Mouse (Mus musculus) left cerebral cortex, postnatal 36 days (tissue): ENCODE measurements at regions not wholly inside any gene's neighbourhood (a gene's known extent, or its start where the extent isn't known, plus 50 kb on each side); places are given as distances from the start of the nearest gene placed in this dataset.
A peak's percentile ranks its signal among the peaks of the same experiment; 100 is the strongest.

Experiments used
- DNase-seq, 2 experiments: peaks; one replicate each; pipeline ENCODE4 v3.0.0; 2021 to 2022; ENCODE audit warnings: low spot score in 2 of 2, mixed read lengths in 1 of 2
- intact Hi-C: fragments of 180-260 bp; cut with DNase I; formaldehyde crosslinking; loops from one replicate; pipeline ENCODE4 v1.15.1; 2025

- intact Hi-C loops: no loop called here
- no peak for DNase-seq
These were observed 277.4 kb upstream of the Tmeff2 start for GRCm38 (mm10) chr1:50622870-50623607.

GRCm38 (mm10) chr1:50629000-50629399 is 271.4 kb upstream of the Tmeff2 start:
- no peak for DNase-seq
- intact Hi-C loops: no loop called here

- no peak for DNase-seq
These were observed 270.9 kb upstream of the Tmeff2 start for GRCm38 (mm10) chr1:50629473-50630071.

DNA sequence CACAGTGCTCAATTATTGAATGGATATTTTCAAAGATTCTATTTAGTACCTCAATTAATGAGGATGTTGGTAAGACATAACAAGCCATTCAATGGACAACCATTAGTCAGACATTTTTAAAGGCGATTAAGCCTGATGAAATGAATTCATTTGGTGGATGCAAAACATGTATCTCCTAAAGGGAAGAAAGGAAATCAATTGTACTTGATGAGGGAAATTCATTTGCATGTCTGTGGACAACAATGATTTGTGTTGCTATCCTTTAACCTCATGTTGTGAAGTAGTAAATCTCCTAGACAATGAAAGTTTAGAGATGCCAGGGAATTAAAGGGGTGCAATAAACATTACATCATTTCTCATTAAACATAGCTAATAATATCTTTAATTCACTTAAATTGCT is 262.5 kb upstream of the Tmeff2 start:
- intact Hi-C loops: no loop called here
- no peak for DNase-seq

More at GRCm38 (mm10) chr1:50629473-50630071, 270.9 kb upstream of the Tmeff2 start:
- intact Hi-C loops: no loop called here

GRCm38 (mm10) chr1:50646931-50647674 is 253.3 kb upstream of the Tmeff2 start:
- intact Hi-C loops: no loop called here
- no peak for DNase-seq

DNA sequence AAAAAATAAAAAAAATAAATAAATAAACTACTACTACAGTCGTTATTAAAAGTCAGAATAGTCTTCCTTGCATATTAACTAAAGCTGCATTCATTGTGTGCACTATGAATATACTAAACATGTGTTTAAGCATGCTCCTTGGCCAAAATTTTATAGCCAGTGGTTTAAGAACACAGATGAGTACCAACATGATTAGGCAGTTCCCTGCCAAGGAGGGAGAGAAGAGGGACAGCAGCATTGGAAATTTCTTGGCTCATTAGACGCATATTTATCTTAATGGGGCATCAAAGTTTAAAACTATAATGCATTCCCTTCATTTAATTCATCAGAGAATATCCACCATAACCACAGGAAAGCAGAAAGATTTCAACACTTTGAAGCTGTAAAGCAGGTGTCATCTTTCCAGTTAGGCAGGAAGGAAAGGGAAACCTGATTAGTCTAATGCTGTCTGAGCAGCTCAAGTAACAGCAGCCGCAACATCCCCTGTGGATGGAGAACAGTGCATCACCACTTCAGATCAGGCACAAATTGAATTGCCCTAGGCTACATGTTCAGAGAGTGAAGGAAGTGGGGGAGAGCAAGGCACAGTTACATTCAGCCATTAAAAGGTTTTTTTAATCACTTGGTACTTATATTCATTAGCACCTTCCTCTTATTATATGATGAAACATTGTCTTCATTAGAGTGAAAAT is 248.3 kb upstream of the Tmeff2 start:
- intact Hi-C loops: no loop called here
- DNase-seq: no peak

- intact Hi-C loops: no loop called here
- DNase-seq: no peak
These were observed 235.3 kb upstream of the Tmeff2 start for GRCm38 (mm10) chr1:50665139-50665538.

GRCm38 (mm10) chr1:50682971-50683370 is 217.5 kb upstream of the Tmeff2 start:
- intact Hi-C loops: no loop called here
- no peak for DNase-seq

GRCm38 (mm10) chr1:50685361-50685760 is 215.1 kb upstream of the Tmeff2 start:
- intact Hi-C loops: no loop called here
- no peak for DNase-seq

DNA sequence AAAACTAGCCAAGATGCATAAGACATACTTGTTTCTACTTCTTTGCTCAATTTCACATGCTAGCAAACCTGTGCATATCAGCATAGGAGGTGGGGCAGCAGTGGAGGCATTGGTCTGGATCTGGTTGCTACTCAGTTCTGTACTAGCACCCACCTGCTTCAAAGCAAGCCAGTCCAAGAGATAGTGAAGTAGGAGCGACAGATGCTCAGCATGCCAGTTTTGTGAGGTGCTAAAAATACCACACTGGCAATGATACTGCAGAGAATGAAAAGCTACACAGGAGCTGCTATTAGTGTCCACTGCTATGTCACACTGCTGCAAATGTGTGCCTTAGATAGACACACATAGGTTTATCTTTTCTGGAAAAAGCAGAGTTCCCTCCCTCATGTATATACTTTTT is 203.5 kb upstream of the Tmeff2 start:
- intact Hi-C loops: no loop called here
- DNase-seq: peak in 1 of 2 experiments; percentile 4

DNA sequence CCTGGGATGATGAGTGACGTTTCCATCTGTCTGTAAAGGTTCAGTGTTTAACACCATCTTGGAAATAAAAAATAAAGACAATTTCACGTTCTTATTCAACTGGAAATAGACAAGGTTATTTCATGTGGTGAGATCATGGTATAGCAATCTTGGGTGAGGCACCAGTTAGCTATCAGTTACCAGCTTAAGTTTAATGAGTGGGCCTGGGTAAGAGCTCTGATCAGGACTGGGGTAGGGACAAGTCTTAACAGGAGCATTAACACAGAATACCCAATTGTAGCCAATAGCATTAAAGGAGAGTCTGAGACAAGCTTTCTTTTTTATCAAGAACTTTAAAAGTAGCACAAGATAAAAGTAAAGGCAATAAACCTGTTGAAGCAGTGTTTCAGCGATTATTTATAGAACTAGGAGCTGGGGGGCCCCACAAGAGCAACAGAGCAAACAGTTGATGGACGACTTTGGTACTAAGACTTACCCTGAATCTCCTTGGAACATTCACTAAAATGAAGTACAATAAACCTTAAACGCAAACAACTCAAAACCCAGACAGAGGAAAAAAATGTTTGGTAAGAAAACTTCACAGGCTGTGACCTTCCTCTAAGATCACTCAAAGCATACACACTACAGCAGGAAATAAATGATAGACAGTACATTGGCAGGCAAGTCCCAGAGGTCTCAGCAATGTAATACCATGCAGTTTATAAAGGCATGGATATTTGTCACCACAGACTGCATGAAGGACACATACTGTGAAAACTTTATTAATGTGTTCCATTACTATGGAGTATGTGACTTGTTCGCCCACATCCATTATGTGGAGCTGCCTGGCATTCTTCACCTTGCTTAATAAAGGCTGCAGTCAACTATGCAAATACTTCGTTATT is 202.9 kb upstream of the Tmeff2 start:
- intact Hi-C loops: no loop called here
- no peak for DNase-seq

GRCm38 (mm10) chr1:50704639-50705038 is 195.8 kb upstream of the Tmeff2 start:
- DNase-seq: no peak
- intact Hi-C loops: no loop called here

DNA sequence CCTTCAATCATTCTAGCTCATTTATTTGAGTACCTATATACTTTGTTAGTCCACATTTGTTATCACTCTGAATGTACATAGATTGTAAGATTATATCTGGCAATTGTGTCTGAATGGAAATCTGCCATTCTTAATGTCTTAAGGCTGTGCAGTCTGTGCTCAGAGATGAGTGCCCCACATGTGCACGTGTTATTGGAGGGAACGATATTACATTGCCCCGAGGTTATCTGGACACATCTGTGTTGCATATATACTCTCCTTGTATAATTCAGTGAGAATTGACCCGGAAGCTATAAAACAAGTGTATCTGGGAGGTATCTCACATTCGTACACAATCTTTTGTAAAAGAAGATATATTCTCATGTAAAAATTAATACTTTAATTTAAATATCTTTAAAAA is 155.4 kb upstream of the Tmeff2 start:
- DNase-seq: no peak
- intact Hi-C loops: no loop called here

DNA sequence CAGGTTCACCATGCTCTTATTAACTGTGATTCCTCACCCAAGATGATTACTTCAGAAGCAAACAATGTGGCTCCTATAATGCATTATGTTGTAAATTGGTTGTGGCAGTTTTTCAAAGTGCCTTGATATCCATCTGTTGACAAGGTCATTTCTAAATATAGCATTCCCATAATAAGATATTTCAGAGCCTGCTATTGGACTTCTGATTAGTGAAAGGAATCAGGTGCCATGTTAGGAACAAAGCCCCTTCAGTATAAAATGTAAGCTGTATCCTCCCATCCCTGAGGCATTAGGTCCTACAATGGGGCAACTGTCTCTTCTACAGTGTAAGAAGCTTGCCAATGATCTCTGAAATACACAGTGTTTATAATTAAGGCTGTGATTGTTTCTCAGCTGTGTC is 130.2 kb upstream of the Tmeff2 start:
- no peak for DNase-seq
- intact Hi-C loops: no loop called here

GRCm38 (mm10) chr1:50795264-50795663 is 105.2 kb upstream of the Tmeff2 start:
- intact Hi-C loops: no loop called here
- DNase-seq: no peak

DNA sequence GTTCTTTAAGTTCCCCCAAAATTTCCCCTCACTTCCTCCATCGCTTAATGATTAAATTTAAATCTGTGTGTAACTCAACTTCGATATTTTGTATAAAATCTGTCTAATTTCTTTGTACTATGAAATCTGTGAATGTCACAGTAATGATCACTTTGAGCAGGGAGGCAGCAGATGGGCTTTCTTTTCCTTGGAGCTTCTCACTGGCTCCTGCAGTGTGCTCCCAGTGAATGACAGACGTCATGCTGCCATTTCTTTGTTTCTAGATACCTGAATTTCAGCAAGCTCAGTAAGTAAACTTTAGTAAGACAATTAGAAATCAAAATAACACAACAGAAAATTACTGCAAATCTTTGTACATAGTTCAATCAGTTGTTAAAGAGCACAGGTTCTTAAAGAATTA is 102.3 kb upstream of the Tmeff2 start:
- intact Hi-C loops: no loop called here
- DNase-seq: no peak

- intact Hi-C loops: no loop called here
- peak; percentile 6 to 7 for DNase-seq
These were observed 94.1 kb upstream of the Tmeff2 start for GRCm38 (mm10) chr1:50806321-50806720.

DNA sequence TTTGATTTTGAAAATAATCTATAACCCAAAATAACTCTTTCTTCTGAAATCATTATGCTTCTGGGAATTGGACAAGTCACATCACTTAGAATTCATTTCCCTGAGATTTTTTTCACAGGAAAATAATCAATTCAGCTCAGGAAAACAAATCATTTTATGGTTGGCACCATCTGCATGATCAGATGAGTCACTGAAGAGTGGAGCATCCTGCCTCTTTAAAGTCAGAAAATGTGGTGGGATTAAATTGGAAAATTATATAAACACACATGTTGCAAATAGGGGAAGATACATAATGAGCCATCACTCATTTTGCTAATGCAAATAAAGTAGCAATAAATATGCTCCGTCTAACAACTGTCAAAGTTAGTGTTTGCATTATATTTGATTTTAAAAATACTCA is 93.6 kb upstream of the Tmeff2 start:
- no peak for DNase-seq
- intact Hi-C loops: no loop called here

GRCm38 (mm10) chr1:50831663-50832062 is 68.8 kb upstream of the Tmeff2 start:
- no peak for DNase-seq

More at GRCm38 (mm10) chr1:50831663-50832062, 68.8 kb upstream of the Tmeff2 start:
- intact Hi-C loops: no loop called here
